Mouse (Mus musculus) lung, postnatal 0 days (tissue): ENCODE results near the gene Cd244a.

Source experiments
- CTCF ChIP-seq: IDR thresholded peaks from 2 replicates; pipeline ENCODE4 v1.5.1; 2016; ENCODE audit warnings: antibody characterized with exemption, mild to moderate bottlenecking
- EP300 ChIP-seq: IDR thresholded peaks from 2 replicates; pipeline ENCODE4 v1.6.1; 2016; ENCODE audit warnings: antibody characterized with exemption, mild to moderate bottlenecking, control low read depth

GRCm38 (mm10) chr1:171568436-171568835 is 9.4 kb downstream of the Cd244a start:
- TF ChIP-seq EP300 = no peak
- no peak for TF ChIP-seq CTCF
